Mouse (Mus musculus) bone marrow macrophage, adult 2 months (primary cell): ENCODE measurements at regions not wholly inside any gene's neighbourhood (a gene's known extent, or its start where the extent isn't known, plus 50 kb on each side); places are given as distances from the start of the nearest gene placed in this dataset.

Experiments
- H3K27ac ChIP-seq: 2 replicates; pipeline ENCODE4 v1.5.1; 2012; ENCODE audit warnings: low read depth, low read length; ENCODE audit not compliant: insufficient read depth
- H3K4me1 ChIP-seq: 2 replicates; pipeline ENCODE4 v1.6.1; 2012; ENCODE audit warnings: low read length; ENCODE audit not compliant: control insufficient read depth, insufficient read depth
- H3K4me3 ChIP-seq: 2 replicates; pipeline ENCODE4 v1.5.1; 2012; ENCODE audit warnings: mild to moderate bottlenecking, low read length, moderate library complexity; ENCODE audit not compliant: insufficient read depth
- CTCF ChIP-seq: IDR thresholded peaks from 2 replicates; pipeline ENCODE4 v1.5.1; 2012; ENCODE audit warnings: low read depth, mild to moderate bottlenecking, low read length, moderate library complexity
- POLR2A ChIP-seq: IDR thresholded peaks from 2 replicates; pipeline ENCODE4 v1.6.1; 2012; ENCODE audit warnings: mild to moderate bottlenecking, low read depth, low read length, borderline replicate concordance

- Histone ChIP-seq H3K4me3 (no peak overlapping the region), H3K27ac (no peak overlapping the region), H3K4me1 (no peaks in the 10 kb centered on the region)
- TF ChIP-seq POLR2A (no peak), CTCF (no peak)
Observed at GRCm38 (mm10) chr14:58626506-58627256, 516.0 kb downstream of the 1700129C05Rik start.

GRCm38 (mm10) chr14:58620186-58620585 lies 522.5 kb downstream of the 1700129C05Rik start:
- Histone ChIP-seq H3K27ac (no peak overlapping the region), H3K4me1 (no peaks in the 10 kb centered on the region), H3K4me3 (no peak overlapping the region)
- TF ChIP-seq CTCF: no peak

DNA sequence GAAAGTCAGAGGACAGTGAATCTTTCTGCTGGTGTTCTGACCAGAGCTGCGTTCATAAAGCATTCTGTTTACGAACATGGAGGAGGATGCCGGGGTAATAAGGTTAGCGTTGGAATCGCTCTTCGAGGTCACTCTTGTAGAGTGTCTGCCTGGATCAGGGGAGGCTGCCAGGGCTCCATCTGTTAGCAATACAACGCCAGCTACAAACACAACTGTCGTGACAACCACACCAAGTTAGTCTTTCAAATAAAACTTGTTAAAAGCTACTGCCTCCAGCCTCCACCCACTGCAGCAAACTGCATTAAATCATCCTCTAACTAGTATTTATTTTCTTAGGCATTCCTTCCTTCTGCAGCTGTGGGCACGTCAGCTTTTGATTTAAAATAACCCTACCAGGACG lies 525.0 kb downstream of the 1700129C05Rik start:
- Histone ChIP-seq H3K4me1 (no peaks in the 10 kb centered on the region), H3K27ac (no peak overlapping the region), H3K4me3 (no peak overlapping the region)
- no peak for TF ChIP-seq POLR2A
- no peak for TF ChIP-seq CTCF

DNA sequence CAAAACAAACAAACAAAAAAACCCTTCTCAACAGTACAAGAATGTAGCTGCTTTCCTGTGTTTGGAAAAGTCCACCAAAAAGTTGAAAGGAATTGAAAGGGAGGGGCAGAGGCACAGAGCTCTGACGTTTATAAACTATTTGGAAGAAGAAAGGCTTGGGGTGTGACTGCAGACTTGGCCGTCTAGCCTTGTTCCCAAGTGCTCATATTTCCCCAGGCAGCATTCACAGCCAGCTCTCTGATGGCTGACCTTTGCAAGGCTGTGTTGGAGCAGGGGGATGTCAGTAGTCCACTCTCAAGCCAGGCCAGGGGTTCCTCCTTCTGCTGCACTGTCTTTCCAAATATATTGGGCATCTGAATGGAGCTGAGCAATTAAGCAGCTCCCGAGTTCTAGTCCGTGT lies 534.5 kb downstream of the 1700129C05Rik start:
- Histone ChIP-seq H3K27ac (no peak overlapping the region), H3K4me3 (no peak overlapping the region), H3K4me1 (no peaks in the 10 kb centered on the region)
- TF ChIP-seq POLR2A (no peak), CTCF (no peak)

- Histone ChIP-seq H3K27ac (no peak overlapping the region), H3K4me1 (no peaks in the 10 kb centered on the region), H3K4me3 (no peak overlapping the region)
- no peak for TF ChIP-seq POLR2A
- TF ChIP-seq CTCF: no peak
Observed at GRCm38 (mm10) chr14:58607734-58608133, 535.0 kb downstream of the 1700129C05Rik start.

- Histone ChIP-seq H3K4me1 (no peaks in the 10 kb centered on the region), H3K27ac (no peak overlapping the region), H3K4me3 (no peak overlapping the region)
- TF ChIP-seq POLR2A: no peak
- TF ChIP-seq CTCF: no peak
Observed at GRCm38 (mm10) chr14:58605529-58605928, 535.2 kb downstream of the Fgf9 start.

GRCm38 (mm10) chr14:58598867-58599266 lies 528.5 kb downstream of the Fgf9 start:
- H3K27ac ChIP-seq: no peak overlapping the region
- no peak for TF ChIP-seq CTCF
- no peak for TF ChIP-seq POLR2A
- no peaks in the 10 kb centered on the region for H3K4me1 ChIP-seq
- H3K4me3 ChIP-seq: no peak overlapping the region

GRCm38 (mm10) chr14:58597810-58598209 lies 527.5 kb downstream of the Fgf9 start:
- no peaks in the 10 kb centered on the region for H3K4me1 ChIP-seq
- no peak overlapping the region for H3K4me3 ChIP-seq
- no peak overlapping the region for H3K27ac ChIP-seq
- TF ChIP-seq CTCF: no peak
- TF ChIP-seq POLR2A: no peak

GRCm38 (mm10) chr14:58596936-58597335 lies 526.6 kb downstream of the Fgf9 start:
- H3K4me3 ChIP-seq: no peak overlapping the region
- TF ChIP-seq POLR2A (no peak), CTCF (no peak)
- no peaks in the 10 kb centered on the region for H3K4me1 ChIP-seq
- H3K27ac ChIP-seq: no peak overlapping the region

GRCm38 (mm10) chr14:58581806-58582205 lies 511.5 kb downstream of the Fgf9 start:
- H3K4me1 ChIP-seq: no peaks in the 10 kb centered on the region
- TF ChIP-seq CTCF (no peak), POLR2A (no peak)
- no peak overlapping the region for H3K4me3 ChIP-seq
- no peak overlapping the region for H3K27ac ChIP-seq
